Mouse (Mus musculus) cerebellum, adult 2 months (tissue): ENCODE measurements around the gene Gm1673.

Experiments used
- CTCF ChIP-seq: fragments of 200-500 bp; IDR thresholded peaks from 2 replicates; pipeline ENCODE4 v1.5.1; 2011; ENCODE audit warnings: low read depth, mild to moderate bottlenecking, control low read depth, low read length, moderate library complexity, borderline replicate concordance; ENCODE audit not compliant: insufficient read depth
- POLR2A ChIP-seq: fragments of 200-500 bp; IDR thresholded peaks from 2 replicates; pipeline ENCODE4 v1.6.1; 2011; ENCODE audit warnings: low read length, control low read depth, borderline replicate concordance; ENCODE audit not compliant: insufficient read depth

GRCm38 (mm10) chr5:33999466-34000090 is 16.3 kb downstream of the Gm1673 start:
- no peak for TF ChIP-seq CTCF
- TF ChIP-seq POLR2A, result no peak
